Mouse (Mus musculus): ENCODE measurements around the gene Grk6. TPM values are rescaled to one million over a fixed set of nuclear protein-coding genes. Genes with fewer than 3 reads are reported as not detected.

The Grk6 gene
- polyA plus RNA-seq, 1 experiment from 2014 or later: 39.0 TPM

DNA sequence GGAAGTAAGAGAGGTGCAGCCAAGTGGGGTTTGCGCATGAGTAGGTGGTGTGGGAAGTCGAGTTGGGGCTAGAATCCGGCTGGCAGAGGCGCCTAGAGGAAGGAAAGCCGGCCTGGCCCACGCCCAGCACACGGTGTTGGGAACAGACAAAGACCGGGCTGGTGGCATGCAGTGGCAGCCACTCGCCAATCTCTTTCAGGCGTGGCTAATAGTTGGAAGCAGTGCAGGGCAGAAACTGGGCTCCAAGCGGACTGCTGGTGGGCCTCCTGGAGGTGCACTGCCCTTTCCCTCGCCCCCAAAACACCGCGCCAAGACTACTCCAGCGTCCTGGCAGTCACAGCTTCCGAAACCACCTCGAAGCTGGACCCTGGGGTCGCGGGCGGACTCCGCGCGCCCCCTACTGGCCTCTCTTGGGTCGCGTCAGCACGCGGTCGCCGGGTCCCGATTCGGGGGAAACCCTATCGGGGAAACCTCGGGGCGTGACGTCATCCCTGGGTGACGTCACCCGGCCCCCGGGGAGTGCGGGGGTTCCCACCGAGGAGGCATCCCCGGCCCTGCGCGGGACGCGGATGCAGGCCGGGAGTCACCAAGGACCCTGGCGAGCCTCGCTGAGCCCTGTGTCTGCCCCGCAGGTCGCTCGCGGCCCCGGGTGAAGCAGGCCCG, 26.4 kb downstream of the Grk6 start:
- Histone ChIP-seq H3K4me1 (peaks cover 48% of the 10 kb centered on the region), H3K9ac (peak overlapping the region; percentile 58), H3K9me3 (no peaks in the 10 kb centered on the region), H3K4me3 (peak overlapping the region; percentile 61), H3K27ac (peak overlapping the region; percentile 62), H3K36me3 (peaks cover 24% of the 10 kb centered on the region), H3K4me2 (peak overlapping the region; percentile 100), H3K27me3 (no peaks in the 10 kb centered on the region)
- WGBS: under 1% methylated on average over 54 of the region's 54 CpGs
- ATAC-seq (ENCODE audit: insufficient number of reproducible peaks, low FRiP score, low TSS enrichment, low read depth): peak; percentile 50; the same call in 1 of the 2 replicates

DNA sequence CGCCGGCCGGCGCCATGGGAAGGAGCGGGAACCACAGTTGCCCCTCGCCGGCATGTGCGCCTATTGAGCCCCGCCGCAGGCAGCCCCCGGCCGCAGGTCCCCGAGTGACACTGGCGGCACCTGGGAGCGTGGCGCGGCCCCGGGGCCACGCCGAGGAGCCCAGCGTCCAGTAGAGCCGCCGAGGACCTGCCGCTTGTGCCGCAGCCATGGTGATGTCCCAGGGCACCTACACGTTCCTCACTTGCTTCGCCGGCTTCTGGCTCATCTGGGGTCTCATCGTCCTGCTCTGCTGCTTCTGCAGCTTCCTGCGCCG, 26.9 kb downstream of the Grk6 start:
- Histone ChIP-seq H3K27me3 (no peaks in the 10 kb centered on the region), H3K4me1 (peaks cover 48% of the 10 kb centered on the region), H3K9me3 (no peaks in the 10 kb centered on the region), H3K36me3 (peaks cover 29% of the 10 kb centered on the region), H3K4me2 (peak overlapping the region; percentile 100), H3K9ac (peak overlapping the region; percentile 58), H3K4me3 (peak overlapping the region; percentile 61), H3K27ac (peak overlapping the region; percentile 62)
- 0% methylated on average over 31 of the region's 31 CpGs for WGBS
- 0 out of 2 replicates have a peak, but pooled peaks have one; percentile 9 for ATAC-seq (ENCODE audit: insufficient number of reproducible peaks, low FRiP score, low TSS enrichment, low read depth)

DNA sequence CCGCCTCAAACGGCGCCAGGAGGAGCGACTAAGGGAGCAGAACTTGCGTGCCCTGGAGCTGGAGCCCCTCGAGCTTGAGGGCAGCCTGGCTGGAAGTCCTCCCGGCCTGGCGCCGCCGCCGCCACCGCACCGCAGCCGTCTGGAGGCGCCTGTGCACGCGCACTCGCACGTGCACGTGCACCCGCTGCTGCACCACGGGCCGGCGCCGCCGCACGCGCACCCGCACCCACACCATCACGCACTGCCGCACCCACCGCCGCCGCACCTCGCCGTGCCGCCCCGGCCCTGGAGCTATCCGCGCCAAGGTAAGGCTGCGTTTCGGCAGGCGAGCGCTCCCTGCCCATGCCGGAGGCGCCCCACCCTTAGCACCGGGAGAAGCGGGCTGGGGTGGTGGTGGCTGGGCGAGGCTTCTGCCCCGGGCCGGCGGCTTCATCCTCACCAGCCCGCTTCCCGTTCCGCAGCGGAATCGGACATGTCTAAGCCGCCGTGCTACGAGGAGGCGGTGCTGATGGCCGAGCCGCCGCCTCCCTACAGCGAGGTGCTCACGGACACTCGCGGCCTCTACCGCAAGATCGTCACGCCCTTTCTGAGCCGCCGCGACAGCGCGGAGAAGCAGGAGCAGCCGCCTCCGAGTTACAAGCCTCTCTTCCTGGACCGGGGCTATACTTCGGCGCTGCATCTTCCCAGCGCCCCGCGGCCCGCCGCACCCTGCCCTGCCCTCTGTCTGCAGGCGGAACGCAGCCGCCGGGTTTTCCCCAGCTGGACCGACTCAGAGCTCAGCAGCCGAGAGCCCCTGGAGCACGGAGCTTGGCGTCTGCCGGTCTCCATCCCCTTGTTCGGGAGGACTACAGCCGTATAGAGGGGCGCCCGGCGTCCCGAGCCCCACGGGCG, 27.5 kb downstream of the Grk6 start:
- H3K36me3 ChIP-seq: peaks cover 35% of the 10 kb centered on the region
- H3K27me3 ChIP-seq: no peaks in the 10 kb centered on the region
- H3K4me3 ChIP-seq: peak overlapping the region; percentile 61
- H3K9me3 ChIP-seq: no peaks in the 10 kb centered on the region
- H3K27ac ChIP-seq: peak overlapping the region; percentile 62
- H3K4me2 ChIP-seq: peak overlapping the region; percentile 100
- H3K9ac ChIP-seq: peak overlapping the region; percentile 58
- WGBS: under 1% methylated on average over 84 of the region's 103 CpGs
- peak; percentile 44 for ATAC-seq (ENCODE audit: insufficient number of reproducible peaks, low FRiP score, low TSS enrichment, low read depth)
- peaks cover 48% of the 10 kb centered on the region for H3K4me1 ChIP-seq

DNA sequence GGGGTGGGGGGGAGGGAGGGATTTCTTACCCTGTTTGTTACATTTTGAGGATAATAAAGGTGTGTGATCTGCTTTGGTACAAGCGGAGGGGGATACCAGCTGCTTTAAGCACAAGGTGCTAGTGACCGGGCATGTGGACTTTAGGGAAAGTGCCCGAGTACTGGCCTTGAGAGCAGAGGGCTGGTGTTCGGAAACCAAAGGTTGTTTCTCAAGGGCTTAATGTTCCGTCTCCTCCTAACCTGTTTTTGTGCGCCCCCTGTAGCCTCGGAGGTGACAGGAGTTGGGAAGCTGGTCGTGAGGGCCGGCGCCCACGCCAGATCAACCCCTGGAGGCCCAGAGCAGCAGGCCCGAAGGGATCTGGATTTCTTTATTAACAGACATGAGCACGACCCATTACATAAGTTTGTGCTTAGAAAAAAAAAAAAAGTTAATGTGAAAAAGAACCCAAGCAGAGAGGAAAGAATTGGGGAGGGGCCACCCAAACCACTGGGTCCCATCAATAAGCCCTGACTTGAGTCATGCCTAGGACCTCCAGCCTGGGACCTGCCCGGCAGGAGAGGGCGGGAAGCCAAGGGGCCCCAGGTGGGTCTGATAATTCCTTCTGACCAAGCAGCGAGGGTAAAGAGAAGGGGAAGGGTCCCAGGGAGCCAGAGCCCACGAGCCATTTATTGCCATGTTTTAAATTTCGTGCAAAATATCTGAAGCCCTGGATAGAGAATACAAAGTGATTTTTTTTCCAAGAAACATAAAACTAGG, 28.4 kb downstream of the Grk6 start:
- Histone ChIP-seq H3K27ac (peak overlapping the region; percentile 62; the same call in 1 of the 2 replicates), H3K9me3 (no peaks in the 10 kb centered on the region), H3K27me3 (no peaks in the 10 kb centered on the region), H3K4me2 (peak overlapping the region; percentile 100), H3K4me1 (peaks cover 48% of the 10 kb centered on the region), H3K9ac (no peak overlapping the region), H3K4me3 (peak overlapping the region; percentile 61), H3K36me3 (peaks cover 44% of the 10 kb centered on the region)
- no peak for ATAC-seq (ENCODE audit: insufficient number of reproducible peaks, low FRiP score, low TSS enrichment, low read depth)
- 16% methylated on average over 18 of the region's 18 CpGs for WGBS

DNA sequence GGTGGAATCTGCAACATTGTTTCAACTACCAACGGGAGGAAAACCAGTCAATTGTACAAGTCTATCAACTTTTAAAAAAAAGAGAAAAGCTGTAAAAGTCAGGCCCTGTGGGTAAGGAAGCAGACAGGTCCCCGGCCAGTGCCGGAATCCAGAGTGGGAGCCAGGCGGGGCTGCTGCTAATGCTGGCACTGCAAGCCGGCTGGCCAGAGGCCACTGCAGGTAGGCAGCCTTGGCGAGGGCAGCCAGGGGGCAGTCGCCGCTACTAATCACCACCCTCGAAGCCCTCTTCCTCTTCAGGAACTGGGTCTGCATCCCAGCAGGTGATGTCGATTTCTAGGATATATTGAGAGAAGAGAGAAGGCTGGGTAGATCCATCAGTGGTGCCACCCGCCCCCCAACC, 29.1 kb downstream of the Grk6 start:
- no peak for ATAC-seq (ENCODE audit: insufficient number of reproducible peaks, low FRiP score, low TSS enrichment, low read depth)
- Histone ChIP-seq H3K4me3 (no peak overlapping the region), H3K36me3 (peaks cover 48% of the 10 kb centered on the region), H3K4me2 (no peak overlapping the region), H3K9ac (no peak overlapping the region), H3K4me1 (peaks cover 48% of the 10 kb centered on the region), H3K27me3 (no peaks in the 10 kb centered on the region), H3K9me3 (no peaks in the 10 kb centered on the region), H3K27ac (peak overlapping the region; percentile 30; the same call in 1 of the 2 replicates)
- WGBS: 47% methylated on average over 11 of the region's 11 CpGs

DNA sequence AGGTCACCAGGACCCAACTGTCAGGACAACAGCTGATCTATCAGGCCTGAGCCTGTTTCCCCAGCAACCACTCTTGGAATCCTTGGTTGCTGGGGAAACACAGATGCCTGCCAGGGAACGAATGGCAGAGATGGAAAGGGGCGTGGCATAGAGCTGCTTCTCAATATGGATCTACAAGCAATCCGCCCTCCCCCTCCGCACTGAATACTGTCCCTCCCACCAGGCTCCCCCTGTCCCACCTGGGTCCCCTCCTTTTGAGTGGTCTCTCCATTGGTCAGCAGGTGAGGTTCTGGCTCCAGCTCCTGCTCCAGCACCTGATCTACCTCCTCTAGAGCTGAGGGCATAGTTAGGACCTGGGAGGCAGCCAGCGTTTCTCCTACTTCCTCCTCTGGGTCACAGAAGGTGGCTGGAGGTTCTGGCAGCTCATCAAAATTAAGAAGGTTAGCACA, 29.8 kb downstream of the Grk6 start:
- 56% methylated on average over 5 of the region's 5 CpGs for WGBS
- ATAC-seq (ENCODE audit: insufficient number of reproducible peaks, low FRiP score, low TSS enrichment, low read depth): no peak
- peaks cover 55% of the 10 kb centered on the region for H3K36me3 ChIP-seq

DNA sequence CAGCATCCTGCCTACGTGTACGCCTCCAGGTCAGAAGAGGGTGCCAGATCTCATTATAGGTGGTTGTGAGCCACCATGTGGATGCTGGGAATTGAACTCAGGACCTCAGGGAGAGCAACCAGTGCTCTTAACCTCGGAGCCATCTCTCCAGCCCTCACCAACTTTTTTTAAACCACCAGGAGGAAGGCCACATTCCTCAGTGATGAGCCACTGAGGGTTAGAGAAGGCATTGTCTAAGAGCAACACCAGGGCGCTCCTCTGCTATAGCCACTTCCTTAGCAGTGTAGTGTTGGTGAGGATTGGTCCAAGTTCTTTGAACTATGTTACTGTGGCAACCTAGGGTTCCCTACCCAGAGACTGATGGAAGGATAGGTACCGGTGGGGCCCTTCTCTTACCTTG, 30.9 kb downstream of the Grk6 start:
- Histone ChIP-seq H3K36me3 (peaks cover 65% of the 10 kb centered on the region), H3K9me3 (no peaks in the 10 kb centered on the region), H3K9ac (no peak overlapping the region), H3K27ac (no peak overlapping the region), H3K4me1 (peaks cover 42% of the 10 kb centered on the region), H3K4me2 (no peak overlapping the region), H3K4me3 (no peak overlapping the region), H3K27me3 (no peaks in the 10 kb centered on the region)
- 89% methylated on average over 5 of the region's 5 CpGs for WGBS
- no peak for ATAC-seq (ENCODE audit: insufficient number of reproducible peaks, low FRiP score, low TSS enrichment, low read depth)

More for the DNA sequence above, 29.8 kb downstream of the Grk6 start:
- no peaks in the 10 kb centered on the region for H3K9me3 ChIP-seq
- H3K4me2 ChIP-seq: no peak overlapping the region
- no peaks in the 10 kb centered on the region for H3K27me3 ChIP-seq
- H3K4me3 ChIP-seq: no peak overlapping the region
- no peak overlapping the region for H3K27ac ChIP-seq
- H3K4me1 ChIP-seq: peaks cover 48% of the 10 kb centered on the region
- 0 out of 2 replicates have a peak overlapping the region, but pooled peaks have one; percentile 0 for H3K9ac ChIP-seq

DNA sequence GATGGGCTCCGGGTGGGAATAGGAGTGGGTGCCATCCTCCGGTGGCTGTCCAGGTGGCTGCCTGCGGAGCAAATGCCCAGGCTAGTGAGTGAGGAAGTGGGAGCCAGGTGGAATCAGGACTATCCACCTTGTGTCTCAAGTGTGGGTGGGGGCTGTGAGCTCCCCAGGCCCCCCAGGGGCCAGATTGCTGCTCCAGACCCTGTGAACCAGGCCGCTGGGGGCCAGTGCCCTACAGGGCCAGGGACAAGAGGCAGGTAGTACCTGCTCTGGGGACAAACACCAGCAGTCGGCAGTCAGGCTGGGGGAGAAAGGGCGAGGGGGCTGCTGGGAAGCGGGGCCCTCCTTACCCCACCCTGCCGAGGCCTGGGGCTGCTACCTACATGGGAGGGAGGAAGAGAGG, 31.4 kb downstream of the Grk6 start:
- Histone ChIP-seq H3K27ac (no peak overlapping the region), H3K27me3 (no peaks in the 10 kb centered on the region), H3K36me3 (peaks cover 70% of the 10 kb centered on the region), H3K9ac (no peak overlapping the region), H3K4me3 (no peak overlapping the region), H3K4me2 (no peak overlapping the region), H3K4me1 (peaks cover 37% of the 10 kb centered on the region), H3K9me3 (no peaks in the 10 kb centered on the region)
- WGBS: 97% methylated on average over 8 of the region's 8 CpGs
- no peak for ATAC-seq (ENCODE audit: insufficient number of reproducible peaks, low FRiP score, low TSS enrichment, low read depth)

DNA sequence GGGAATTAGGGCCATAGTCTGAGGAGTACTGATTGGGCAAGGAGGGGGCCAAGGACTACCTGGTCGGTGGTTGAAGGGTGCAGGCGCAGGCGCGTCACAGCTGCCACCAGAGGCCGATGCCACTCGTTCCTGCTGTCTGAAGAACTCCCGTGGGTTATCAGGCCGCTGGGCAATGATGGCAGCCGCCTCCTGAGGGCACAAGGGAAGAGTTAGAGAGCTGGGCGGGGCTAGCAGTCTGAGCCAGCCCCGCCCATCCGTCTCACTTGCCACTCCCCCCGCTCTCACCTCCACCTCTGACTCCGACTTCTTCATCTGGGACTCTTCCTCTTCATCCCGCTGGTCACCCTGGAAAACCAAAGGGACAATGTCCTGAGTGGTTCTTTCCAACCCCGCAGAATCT, 32.6 kb downstream of the Grk6 start:
- WGBS: 58% methylated on average over 16 of the region's 16 CpGs

DNA sequence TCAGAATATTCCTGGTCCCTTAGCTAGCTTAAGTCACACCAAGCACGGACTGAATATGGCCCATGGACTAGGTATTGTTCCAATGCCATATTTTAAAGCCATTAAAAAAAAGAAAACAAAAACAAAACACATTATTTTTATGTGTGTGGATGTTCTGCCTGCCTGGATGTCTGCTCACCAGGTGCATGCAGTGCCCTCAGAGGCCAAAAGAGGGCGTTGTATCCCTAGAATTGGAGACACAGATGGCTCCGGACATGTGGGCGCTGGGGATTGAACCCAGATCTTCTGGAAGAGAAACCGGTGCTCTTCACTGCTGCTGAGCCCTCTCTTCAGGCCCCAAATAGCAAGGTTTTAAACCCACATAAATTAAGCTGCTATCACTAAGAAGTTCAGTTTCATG, 33.2 kb downstream of the Grk6 start:
- no peaks in the 10 kb centered on the region for H3K9me3 ChIP-seq
- ATAC-seq (ENCODE audit: insufficient number of reproducible peaks, low FRiP score, low TSS enrichment, low read depth): no peak
- no peaks in the 10 kb centered on the region for H3K27me3 ChIP-seq
- WGBS: 52% methylated on average over 5 of the region's 5 CpGs
- H3K4me3 ChIP-seq: no peak overlapping the region
- no peak overlapping the region for H3K9ac ChIP-seq
- H3K4me2 ChIP-seq: no peak overlapping the region
- peaks cover 31% of the 10 kb centered on the region for H3K4me1 ChIP-seq
- H3K27ac ChIP-seq: no peak overlapping the region
- H3K36me3 ChIP-seq: peaks cover 86% of the 10 kb centered on the region

More for the DNA sequence above, 32.6 kb downstream of the Grk6 start:
- H3K9me3 ChIP-seq: no peaks in the 10 kb centered on the region
- H3K36me3 ChIP-seq: peaks cover 83% of the 10 kb centered on the region
- H3K27ac ChIP-seq: no peak overlapping the region
- no peaks in the 10 kb centered on the region for H3K27me3 ChIP-seq
- ATAC-seq (ENCODE audit: insufficient number of reproducible peaks, low FRiP score, low TSS enrichment, low read depth): no peak
- H3K4me1 ChIP-seq: peaks cover 31% of the 10 kb centered on the region
- no peak overlapping the region for H3K4me3 ChIP-seq
- no peak overlapping the region for H3K4me2 ChIP-seq
- H3K9ac ChIP-seq: no peak overlapping the region

DNA sequence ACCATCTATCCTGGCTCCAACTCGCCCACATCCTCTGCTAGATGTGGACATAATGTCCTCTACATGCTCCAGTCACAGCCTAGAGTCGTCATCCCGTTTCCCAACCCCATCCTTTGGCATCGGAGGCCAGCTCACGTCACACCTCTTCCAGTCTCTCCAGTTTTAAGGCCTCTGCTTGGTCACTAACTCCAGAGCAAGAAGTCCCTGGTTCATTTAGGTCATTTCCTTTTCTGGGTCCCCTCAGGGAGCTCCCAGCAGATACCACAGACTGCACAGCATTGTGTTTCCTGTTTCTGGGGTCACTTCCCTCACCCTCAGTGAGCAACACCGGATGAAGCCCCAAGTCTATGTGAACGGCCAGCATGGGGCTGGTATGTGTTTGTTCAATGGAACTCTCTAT, 34.1 kb downstream of the Grk6 start:
- no peak overlapping the region for H3K27ac ChIP-seq
- no peak overlapping the region for H3K9ac ChIP-seq
- H3K4me3 ChIP-seq: no peak overlapping the region
- no peak for ATAC-seq (ENCODE audit: insufficient number of reproducible peaks, low FRiP score, low TSS enrichment, low read depth)
- H3K36me3 ChIP-seq: peaks cover 84% of the 10 kb centered on the region
- no peaks in the 10 kb centered on the region for H3K9me3 ChIP-seq
- H3K4me2 ChIP-seq: no peak overlapping the region
- WGBS: 84% methylated on average over 7 of the region's 7 CpGs
- no peaks in the 10 kb centered on the region for H3K27me3 ChIP-seq
- H3K4me1 ChIP-seq: peaks cover 31% of the 10 kb centered on the region

Measured in limb, embryonic 15.5 days (tissue).